Mouse (Mus musculus) mouse trophoblast stem cell (cell line): ENCODE results near the gene Gm5767.

Experiments
- in situ Hi-C, 2 experiments: fragments of 300-500 bp; cut with MseI, MboI; formaldehyde crosslinking; loops; 2 replicates in 1 of 2; 3 replicates in 1 of 2; pipeline ENCODE4 v1.15.1; 2025

The Gm5767 gene

DNA sequence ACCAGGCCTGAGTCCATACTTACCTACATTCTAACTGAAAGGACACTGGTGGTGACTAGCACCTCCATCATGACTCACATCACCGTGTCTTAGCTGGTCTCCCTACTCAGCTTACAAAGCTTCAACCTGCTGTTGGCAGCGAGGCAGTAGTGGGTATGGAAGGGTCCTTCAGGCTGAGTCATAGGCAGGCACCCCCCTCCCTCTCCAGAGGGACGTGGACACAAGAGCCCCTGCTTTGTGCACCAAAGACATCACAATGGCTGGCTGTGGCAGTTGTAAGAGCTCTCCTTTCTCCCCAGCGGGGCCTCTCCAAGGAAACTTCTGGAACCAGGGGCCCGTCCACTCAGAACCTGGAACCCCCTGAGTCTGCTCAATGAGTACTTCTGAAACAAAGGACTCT, at the start of gene Gm5767:
Gm5767 (plus strand) TSS at position 301 of the 400 bp plus-strand sequence.
- in situ Hi-C loops: no loop called here

DNA sequence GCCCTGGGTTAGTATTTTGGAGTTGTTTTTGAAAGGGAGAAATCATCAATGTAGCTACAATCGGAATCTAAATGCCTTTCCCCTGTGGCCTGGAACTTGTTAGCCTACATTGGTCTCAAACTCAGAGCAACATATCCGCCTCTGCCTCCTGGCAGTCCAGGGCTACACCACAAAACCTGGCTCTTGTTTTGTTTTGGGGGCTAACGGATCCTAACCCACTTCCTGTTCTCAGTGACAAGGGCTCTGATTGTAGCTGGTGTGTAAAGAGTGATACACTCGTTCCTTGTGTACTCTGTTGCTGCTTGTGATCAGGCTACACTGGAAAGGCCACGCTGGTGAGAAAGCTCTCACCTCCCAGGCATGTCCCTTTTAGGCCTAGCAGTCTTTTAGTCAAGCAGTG, 49.1 kb upstream of the Gm5767 start:
- in situ Hi-C loops: no loop called here

- in situ Hi-C loops: no loop called here
Measured at GRCm38 (mm10) chr16:8636867-8637216, 43.7 kb upstream of the Gm5767 start.

DNA sequence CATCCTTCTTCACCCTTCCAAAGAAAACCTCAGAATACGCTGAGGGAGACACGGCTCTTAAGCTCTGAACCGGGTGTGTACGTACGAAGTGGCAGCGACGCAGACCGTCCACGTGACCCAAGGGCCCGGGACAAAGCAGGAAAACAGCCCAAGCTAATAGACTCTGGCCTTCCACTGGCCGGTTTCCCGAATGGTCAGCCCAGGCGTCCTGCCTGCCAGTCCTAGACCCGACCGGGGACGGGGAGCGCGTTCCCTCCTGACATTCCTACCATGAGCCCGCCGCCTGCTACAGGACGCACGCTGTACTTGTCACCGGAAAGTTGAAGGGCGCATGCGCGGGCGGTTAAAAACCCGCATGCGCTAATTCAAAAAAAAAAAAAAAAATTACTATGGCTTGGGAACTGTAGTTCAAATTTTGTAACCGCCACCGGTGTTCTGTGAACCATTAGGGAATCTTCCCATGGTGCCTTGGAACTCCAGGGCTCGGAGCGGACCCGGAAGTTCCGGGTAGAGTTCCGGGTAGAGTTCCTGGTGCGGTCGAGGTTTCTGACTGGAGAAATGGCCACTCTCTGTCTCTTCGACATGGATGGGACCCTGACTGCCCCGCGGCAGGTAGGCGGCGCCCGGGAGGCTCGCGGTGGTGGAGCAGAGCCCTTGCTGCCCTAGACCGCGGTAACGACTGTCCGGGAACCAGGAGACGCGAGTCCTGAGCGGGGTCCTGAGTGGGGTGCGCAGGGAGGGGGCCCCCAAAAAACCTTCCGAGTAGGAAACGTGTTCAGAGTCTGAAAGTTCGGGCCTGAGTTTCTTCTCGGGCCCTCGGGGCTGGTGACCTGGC, 43.1 kb upstream of the Gm5767 start, which contains the start of the genes Pmm2 and Tmem186:
Pmm2 (plus strand) TSS at position 458 of the 835 bp plus-strand sequence.
Tmem186 (minus strand) TSS at position 496 of the 835 bp plus-strand sequence.
- in situ Hi-C loops: no loop called here

GRCm38 (mm10) chr16:8638131-8638530, 42.4 kb upstream of the Gm5767 start:
- in situ Hi-C loops: no loop called here

DNA sequence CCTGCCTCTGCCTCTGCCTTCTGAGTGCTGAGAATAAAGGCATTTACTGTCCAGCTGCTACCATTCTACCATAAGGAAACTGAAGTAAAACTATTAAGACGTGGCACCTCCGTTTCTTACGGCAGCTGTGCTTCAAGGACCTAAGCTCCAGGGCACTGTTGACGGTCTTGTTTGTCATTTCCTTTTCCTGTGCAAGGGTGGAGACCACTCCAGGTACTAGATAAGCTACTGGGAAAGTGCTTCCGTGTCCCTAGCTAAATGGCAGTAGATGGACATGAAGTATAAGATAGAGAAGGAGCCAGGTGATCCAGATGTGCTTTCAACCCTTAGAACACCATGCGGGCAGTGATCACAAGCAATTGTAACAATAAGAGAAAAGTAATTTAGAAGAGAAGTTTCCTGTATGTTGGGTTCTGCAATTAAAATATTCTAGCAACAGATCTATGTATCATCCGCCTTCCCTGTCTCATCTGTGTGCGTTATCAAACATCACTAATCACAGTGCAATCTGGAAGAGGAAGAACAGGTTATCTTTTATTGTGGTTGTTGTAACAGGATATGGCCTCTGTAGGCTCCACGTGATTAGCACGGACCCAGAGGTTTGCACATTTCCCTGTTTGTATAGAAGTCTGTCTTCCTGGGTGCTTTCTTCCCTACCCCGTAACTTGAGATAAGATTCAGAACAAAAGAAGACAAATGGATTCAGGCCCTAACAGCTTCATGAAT, 40.9 kb upstream of the Gm5767 start:
- in situ Hi-C loops: loop anchor here (10.0 kb wide), 2 partner anchors 145 to 225 kb away; no protein-coding TSS in a partner anchor

DNA sequence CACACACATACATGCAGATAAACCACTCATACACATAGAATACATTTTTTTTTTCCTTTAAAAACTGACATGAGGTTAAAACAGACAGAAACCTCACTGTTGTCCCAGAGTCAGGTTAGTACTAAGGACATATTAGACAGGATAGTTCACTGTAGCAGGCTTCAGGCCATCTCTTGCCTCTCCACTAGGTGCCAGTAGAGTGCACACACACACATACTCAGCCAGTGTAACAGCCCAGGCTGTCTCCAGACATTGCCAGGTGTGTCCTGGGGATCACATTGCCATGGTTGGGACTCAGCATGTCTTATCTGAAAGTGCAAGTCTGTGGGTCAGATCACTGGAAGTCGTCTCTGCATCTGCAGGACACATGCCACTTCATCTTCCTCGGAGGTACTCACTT, 36.7 kb upstream of the Gm5767 start:
- in situ Hi-C loops: loop anchor here (10.0 kb wide), 2 partner anchors 149 to 229 kb away; no protein-coding TSS in a partner anchor

DNA sequence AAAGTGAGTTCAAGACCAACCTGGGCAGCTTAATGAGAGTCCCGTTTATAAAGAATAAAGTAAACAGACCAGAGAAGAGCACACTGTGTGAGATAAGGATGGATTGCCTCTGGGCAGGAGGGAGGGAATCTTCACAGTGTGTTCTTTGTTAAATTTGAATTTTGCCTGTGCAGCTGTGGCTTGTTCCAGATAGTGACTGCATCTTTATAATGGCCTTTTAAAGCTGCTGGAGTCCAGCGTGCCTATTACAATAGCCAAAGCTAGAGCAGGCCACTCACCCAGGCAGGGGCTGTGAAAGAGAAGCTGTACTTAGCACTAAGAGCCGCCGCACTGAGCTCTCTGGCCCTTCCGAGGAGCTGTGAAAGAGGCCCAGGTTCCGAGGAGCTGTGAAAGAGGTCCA, 35.0 kb upstream of the Gm5767 start:
- in situ Hi-C loops: loop anchor here (10.0 kb wide), 2 partner anchors 151 to 231 kb away; no protein-coding TSS in a partner anchor

DNA sequence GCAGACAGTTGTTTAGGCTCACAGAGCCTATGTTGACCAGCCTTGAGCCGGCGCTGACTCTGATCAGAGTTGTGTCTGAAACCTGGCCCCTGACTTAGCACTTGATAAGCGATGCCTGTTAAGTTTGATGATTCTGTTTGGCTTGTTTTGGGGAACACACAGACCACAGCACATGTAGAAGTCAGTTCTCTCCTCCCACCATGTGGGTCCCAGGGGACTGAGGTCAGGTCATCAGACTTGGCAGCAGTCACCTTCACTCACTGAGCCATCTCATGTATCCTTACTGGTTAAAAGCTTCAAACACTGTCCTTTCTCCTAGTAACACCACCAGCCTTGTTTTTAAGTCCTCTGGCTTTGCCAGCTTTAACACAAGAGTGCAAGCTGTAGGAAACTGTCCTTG, 30.6 kb upstream of the Gm5767 start:
- in situ Hi-C loops: loop anchor here in 1 of 2 experiments (10.0 kb wide), 1 partner anchor 155 kb away; no protein-coding TSS in a partner anchor

- in situ Hi-C loops: loop anchor here in 1 of 2 experiments (10.0 kb wide), 1 partner anchor 160 kb away; no protein-coding TSS in a partner anchor
Measured at GRCm38 (mm10) chr16:8655108-8655507, 25.5 kb upstream of the Gm5767 start.

DNA sequence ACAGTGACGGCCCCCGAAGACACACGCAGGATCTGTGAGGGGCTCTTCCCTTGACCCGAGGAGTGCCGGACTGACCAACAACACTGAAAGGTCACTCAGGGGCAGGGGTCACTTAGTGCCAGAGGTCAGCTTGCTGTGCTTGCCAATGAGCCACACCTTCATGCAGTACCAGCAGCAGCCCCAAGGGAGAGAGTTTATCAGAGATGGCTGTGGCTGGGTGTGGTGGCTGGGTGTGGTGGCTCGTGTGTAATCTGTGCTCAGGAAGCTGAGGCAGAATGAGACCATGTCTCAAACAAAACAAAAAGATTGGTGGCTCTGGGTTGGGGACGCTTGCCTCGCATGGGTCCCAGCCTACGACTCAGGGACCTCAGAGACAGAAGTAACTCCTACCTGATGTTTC, 25.0 kb upstream of the Gm5767 start:
- in situ Hi-C loops: loop anchor here in 1 of 2 experiments (10.0 kb wide), 1 partner anchor 161 kb away; no protein-coding TSS in a partner anchor

GRCm38 (mm10) chr16:8656256-8656655, 24.3 kb upstream of the Gm5767 start:
- in situ Hi-C loops: loop anchor here in 1 of 2 experiments (10.0 kb wide), 1 partner anchor 161 kb away; no protein-coding TSS in a partner anchor

- in situ Hi-C loops: loop anchor here in 1 of 2 experiments (10.0 kb wide), 1 partner anchor 164 kb away; no protein-coding TSS in a partner anchor
Measured at GRCm38 (mm10) chr16:8658349-8658748, 22.2 kb upstream of the Gm5767 start.

DNA sequence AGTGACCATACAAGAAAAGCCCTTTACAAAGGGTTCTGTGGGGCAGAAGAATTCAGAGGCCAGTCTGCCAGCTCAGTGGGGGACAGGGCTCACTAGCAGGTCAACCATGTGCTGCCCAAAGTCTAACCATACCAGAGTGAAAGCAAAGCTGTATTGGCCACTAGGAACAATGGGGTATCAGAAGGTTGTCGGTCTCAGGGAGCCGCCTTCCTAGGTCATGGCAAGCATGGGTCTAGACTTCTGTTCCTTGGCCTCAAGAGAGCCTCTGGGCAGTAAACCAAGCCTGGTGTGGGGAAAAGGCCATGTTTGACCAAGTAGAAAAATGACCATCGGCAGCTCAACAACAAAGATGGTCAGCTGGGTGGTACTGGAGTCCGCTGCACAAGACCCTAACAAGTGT, 21.8 kb upstream of the Gm5767 start:
- in situ Hi-C loops: loop anchor here in 1 of 2 experiments (10.0 kb wide), 1 partner anchor 164 kb away; no protein-coding TSS in a partner anchor

GRCm38 (mm10) chr16:8663022-8663421, 17.5 kb upstream of the Gm5767 start:
- in situ Hi-C loops: no loop called here

GRCm38 (mm10) chr16:8663606-8664539, 16.7 kb upstream of the Gm5767 start:
- in situ Hi-C loops: no loop called here

- in situ Hi-C loops: no loop called here
Measured at GRCm38 (mm10) chr16:8665367-8665766, 15.2 kb upstream of the Gm5767 start.

- in situ Hi-C loops: no loop called here
Measured at GRCm38 (mm10) chr16:8666452-8666851, 14.1 kb upstream of the Gm5767 start.

DNA sequence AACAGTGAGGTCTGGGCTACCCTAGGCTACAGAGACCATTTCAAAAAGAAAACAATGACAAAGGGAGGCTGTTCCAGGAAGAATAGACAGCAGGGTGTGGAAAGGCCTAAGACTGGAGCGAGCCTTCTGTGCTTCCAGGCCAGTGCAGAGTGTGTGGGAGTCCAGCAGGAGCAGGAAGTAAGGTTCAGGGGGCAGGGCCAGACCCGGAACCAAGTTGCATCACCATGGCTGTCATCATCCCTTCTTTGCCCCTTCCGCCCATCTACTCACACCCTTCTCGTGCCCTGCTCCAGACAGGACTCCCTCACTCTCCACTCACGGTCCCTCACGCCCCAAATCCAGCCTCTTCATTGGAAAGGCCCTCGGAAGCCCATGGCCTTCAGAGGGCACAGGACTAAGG, 13.3 kb upstream of the Gm5767 start:
- in situ Hi-C loops: no loop called here

- in situ Hi-C loops: no loop called here
Measured at GRCm38 (mm10) chr16:8667814-8668213, 12.8 kb upstream of the Gm5767 start.

GRCm38 (mm10) chr16:8668386-8668785, 12.2 kb upstream of the Gm5767 start:
- in situ Hi-C loops: no loop called here
